Mouse (Mus musculus) heart, postnatal 25 days (tissue): ENCODE data around the gene Adap2. TPM values are rescaled to one million over a fixed set of nuclear protein-coding genes. Genes with fewer than 3 reads are reported as not detected.
"Not testable (repeated sequence)": the region's sequence is repeated elsewhere in the genome, so short reads cannot be mapped to it uniquely, and the experiment has no call there.

Source experiments
- DNase-seq: peaks from one replicate; pipeline ENCODE4 v3.0.0; 2022; ENCODE audit warnings: low spot score
- intact Hi-C: fragments of 180-260 bp; cut with DNase I; formaldehyde crosslinking; loops from one replicate; pipeline ENCODE4 v1.15.1; 2025
- total RNA-seq, 2 experiments: library from RNA; stranded (reverse); gene quantifications; 2 replicates each; pipeline ENCODE4 v1.2.3; 2021

Adap2 gene
- total RNA-seq, 2 experiments from 2014 or later: 10.3 to 15.1 TPM

GRCm38 (mm10) chr11:80155961-80156360, 2.1 kb downstream of the Adap2 start:
- no peak for DNase-seq
- intact Hi-C loops: loop anchor here (2.0 kb wide), 1 partner anchor 29 kb away; no protein-coding TSS in a partner anchor

GRCm38 (mm10) chr11:80156841-80157240, 2.9 kb downstream of the Adap2 start:
- DNase-seq: no peak
- intact Hi-C loops: no loop called here

- intact Hi-C loops: no loop called here
- DNase-seq: no peak
Measured at GRCm38 (mm10) chr11:80159018-80159417, 5.1 kb downstream of the Adap2 start.

GRCm38 (mm10) chr11:80161041-80161440, 7.1 kb downstream of the Adap2 start:
- no peak for DNase-seq
- intact Hi-C loops: no loop called here

- intact Hi-C loops: no loop called here
- DNase-seq: no peak
Measured at GRCm38 (mm10) chr11:80163362-80164116, 9.6 kb downstream of the Adap2 start.

GRCm38 (mm10) chr11:80164224-80164623, 10.3 kb downstream of the Adap2 start:
- intact Hi-C loops: no loop called here
- DNase-seq: no peak

GRCm38 (mm10) chr11:80168121-80168520, 14.2 kb downstream of the Adap2 start:
- intact Hi-C loops: no loop called here

GRCm38 (mm10) chr11:80168611-80169249, 14.8 kb downstream of the Adap2 start:
- intact Hi-C loops: no loop called here
- no peak for DNase-seq

More at GRCm38 (mm10) chr11:80168121-80168520, 14.2 kb downstream of the Adap2 start:
- DNase-seq: no peak

- intact Hi-C loops: no loop called here
Measured at GRCm38 (mm10) chr11:80169629-80170028, 15.7 kb downstream of the Adap2 start.

GRCm38 (mm10) chr11:80170351-80170750, 16.4 kb downstream of the Adap2 start:
- intact Hi-C loops: no loop called here

More at GRCm38 (mm10) chr11:80169629-80170028, 15.7 kb downstream of the Adap2 start:
- no peak for DNase-seq

GRCm38 (mm10) chr11:80171884-80172283, 18.0 kb downstream of the Adap2 start:
- no peak for DNase-seq
- intact Hi-C loops: no loop called here

More at GRCm38 (mm10) chr11:80170351-80170750, 16.4 kb downstream of the Adap2 start:
- no peak for DNase-seq

GRCm38 (mm10) chr11:80173963-80174670, 20.2 kb downstream of the Adap2 start:
- intact Hi-C loops: no loop called here
- no peak for DNase-seq

- intact Hi-C loops: no loop called here
- DNase-seq: no peak
Measured at GRCm38 (mm10) chr11:80176911-80177895, 23.3 kb downstream of the Adap2 start.

GRCm38 (mm10) chr11:80178316-80178715, 24.4 kb downstream of the Adap2 start:
- intact Hi-C loops: no loop called here
- DNase-seq: no peak

- no peak for DNase-seq
- intact Hi-C loops: loop anchor here (5.0 kb wide), 2 partner anchors 39 to 94 kb away; partner anchors contain the start of genes Atad5 and Tefm
Measured at GRCm38 (mm10) chr11:80181021-80181749, 27.3 kb downstream of the Adap2 start.

GRCm38 (mm10) chr11:80183054-80183704, 29.3 kb downstream of the Adap2 start:
- intact Hi-C loops: loop anchor here (5.0 kb wide), 2 partner anchors 41 to 96 kb away; partner anchors contain the start of genes Atad5 and Tefm
- not testable (repeated sequence) for DNase-seq

GRCm38 (mm10) chr11:80183705-80184255, 29.9 kb downstream of the Adap2 start, which contains the start of gene Rnf135:
Gene Rnf135, plus strand, starts transcription at chr11:80183851.
- intact Hi-C loops: loop anchor here (2.0 to 5.0 kb wide), 4 partner anchors 25 to 96 kb away; partner anchors contain the start of genes Adap2, Atad5, Rhot1 and Tefm
- peak; percentile 91 for DNase-seq
